Mouse (Mus musculus) forebrain, embryonic 16.5 days (tissue): ENCODE measurements around the gene Gm14496. TPM values are rescaled to one million over a fixed set of nuclear protein-coding genes. Genes with fewer than 3 reads are reported as not detected.
A peak's percentile ranks its signal among the peaks of the same experiment; 100 is the strongest.
"Not testable (repeated sequence)": the region's sequence is repeated elsewhere in the genome, so short reads cannot be mapped to it uniquely, and the experiment has no call there.

Source experiments
- ATAC-seq: fragments of 200-750 bp; cut with Nextera tagmentation; 2 replicates; pipeline ENCODE4 v1.8.0; 2017; ENCODE audit warnings: mild to moderate bottlenecking, moderate library complexity
- H3K27ac ChIP-seq: fragments of 300-500 bp; sonication (generic); 2 replicates; pipeline ENCODE4 v1.5.1; 2014; ENCODE audit warnings: low read length, control low read depth
- H3K27me3 ChIP-seq: fragments of 300-500 bp; sonication (generic); replicated peaks from 2 replicates; pipeline ENCODE4 v1.6.1; 2014; ENCODE audit warnings: low read length; ENCODE audit not compliant: control insufficient read depth, insufficient read depth
- H3K36me3 ChIP-seq: fragments of 300-500 bp; sonication (generic); 2 replicates; pipeline ENCODE4 v1.6.1; 2014; ENCODE audit not compliant: control insufficient read depth, insufficient read depth
- H3K4me1 ChIP-seq: fragments of 300-500 bp; sonication (generic); replicated peaks from 2 replicates; pipeline ENCODE4 v1.6.1; 2014; ENCODE audit warnings: low read length; ENCODE audit not compliant: control insufficient read depth, insufficient read depth
- H3K4me2 ChIP-seq: fragments of 300-500 bp; sonication (generic); 2 replicates; pipeline ENCODE4 v1.6.1; 2014; ENCODE audit warnings: mild to moderate bottlenecking, low read length, control low read depth
- H3K4me3 ChIP-seq: fragments of 300-500 bp; sonication (generic); replicated peaks from 2 replicates; pipeline ENCODE4 v1.5.1; 2014; ENCODE audit warnings: mild to moderate bottlenecking, low read length, control low read depth
- H3K9ac ChIP-seq: fragments of 300-500 bp; sonication (generic); replicated peaks from 2 replicates; pipeline ENCODE4 v1.6.1; 2014; ENCODE audit warnings: low read depth, low read length, control low read depth
- H3K9me3 ChIP-seq: fragments of 300-500 bp; sonication (generic); 2 replicates; pipeline ENCODE4 v1.6.1; 2016; ENCODE audit warnings: low read length; ENCODE audit not compliant: control insufficient read depth
- WGBS: fragments of 180-500 bp; shearing (Covaris S2); extraction: QIAGEN DNeasy Blood & Tissue Kit; methylation state at CpG from one replicate; pipeline ENCODE4 v1.1.7; 2014; 5-methylcytosine and 5-hydroxymethylcytosine counted together
- polyA plus RNA-seq: library from polyadenylated mRNA; unstranded; fragments of >200 nt; fragmentation: Nextera tagmentation; extraction: Ambion mirVana; gene quantifications from 2 replicates; pipeline ENCODE4 v1.2.1, GENCODE M21; 2015

The Gm14496 gene
- not detected in 2 replicates for polyA plus RNA-seq

GRCm38 (mm10) chr2:181990829-181991228 lies at the start of gene Gm14496:
Gene Gm14496 (plus strand): TSS chr2:181991129.
- H3K27ac ChIP-seq: no peak within 1 kb of the TSS
- no peaks in the 10 kb centered on the region for H3K9me3 ChIP-seq
- H3K36me3 ChIP-seq: no peaks in the 10 kb centered on the region
- WGBS: 76% methylated on average over 3 of the region's 3 CpGs
- no peak within 1 kb of the TSS for H3K4me3 ChIP-seq
- H3K9ac ChIP-seq: no peak within 1 kb of the TSS
- no peaks in the 10 kb centered on the region for H3K27me3 ChIP-seq
- H3K4me2 ChIP-seq: no peak within 1 kb of the TSS
- no peaks in the 10 kb centered on the region for H3K4me1 ChIP-seq
- no peak for ATAC-seq

DNA sequence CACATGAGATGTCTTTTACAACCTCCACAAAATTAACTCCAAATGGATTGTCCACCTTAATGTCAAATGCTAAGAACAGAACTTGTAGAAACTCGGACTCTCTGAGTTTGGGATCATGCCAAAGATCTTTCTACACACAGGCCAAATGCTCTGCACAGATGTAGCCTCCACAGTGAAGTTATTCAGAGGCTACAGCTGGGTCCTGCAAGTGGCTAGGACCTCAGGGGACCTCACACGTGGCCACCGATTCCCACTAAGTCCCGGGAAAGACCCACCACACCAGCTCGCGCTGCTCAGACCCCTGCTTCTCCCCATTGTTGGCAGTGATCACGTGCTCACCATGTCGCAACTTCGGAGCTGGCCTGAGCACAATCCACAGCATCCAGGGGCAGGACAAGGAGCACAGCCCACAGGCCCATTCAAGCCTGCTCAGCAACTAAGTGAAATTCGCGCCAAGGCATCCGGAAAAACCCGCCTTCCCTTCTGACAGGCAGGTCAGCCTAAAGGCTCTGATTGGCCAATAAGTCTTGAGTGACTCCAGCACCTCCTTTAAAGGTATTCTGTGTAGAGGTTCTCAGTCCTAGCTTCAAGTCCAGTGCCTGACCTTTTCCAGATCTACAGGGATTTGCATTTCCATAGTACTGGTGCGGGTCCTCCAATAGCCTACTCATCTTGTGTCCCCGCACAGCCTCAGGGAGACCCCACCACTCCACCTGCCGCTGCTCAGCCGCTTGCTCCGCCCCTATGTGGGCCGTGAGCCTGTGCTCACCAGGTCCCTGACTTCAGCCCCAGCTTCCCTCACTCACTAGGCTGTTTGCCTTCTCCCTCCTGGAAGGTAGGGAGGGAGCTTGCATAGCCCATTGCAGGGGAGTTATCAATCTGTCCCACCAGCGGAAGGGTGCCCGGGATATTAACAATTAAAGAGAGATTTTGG lies 37.9 kb upstream of the Gm14496 start:
- not testable (repeated sequence) for H3K4me1 ChIP-seq, H3K9ac ChIP-seq, H3K27me3 ChIP-seq, H3K9me3 ChIP-seq, H3K27ac ChIP-seq, H3K36me3 ChIP-seq
- WGBS: 15% methylated on average over 21 of the region's 21 CpGs
- ATAC-seq: 0 out of 2 replicates have a peak, but pooled peaks have one; percentile 40
- H3K4me2 ChIP-seq: peak overlapping the region; percentile 50
- peak overlapping the region; percentile 28 for H3K4me3 ChIP-seq

DNA sequence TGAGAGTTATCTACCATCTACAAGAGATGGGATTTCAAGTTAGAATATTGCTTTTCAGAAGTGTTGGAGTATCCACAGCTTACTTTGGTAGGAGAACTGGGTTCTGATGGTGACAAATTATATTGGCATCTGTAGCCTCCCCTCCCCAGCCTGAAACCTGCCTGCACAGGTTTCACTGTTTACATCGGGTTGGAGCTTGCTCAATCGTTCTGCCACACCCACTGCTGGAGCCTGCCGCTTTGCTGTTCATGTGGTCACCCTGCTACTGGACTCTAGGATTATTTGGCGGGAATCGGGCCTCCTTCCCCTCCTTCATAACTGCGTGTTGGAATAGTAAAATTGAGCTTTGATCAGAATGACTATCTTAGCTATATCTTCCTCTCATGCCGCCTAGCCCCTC lies 22.5 kb upstream of the Gm14496 start:
- H3K27me3 ChIP-seq: no peaks in the 10 kb centered on the region

DNA sequence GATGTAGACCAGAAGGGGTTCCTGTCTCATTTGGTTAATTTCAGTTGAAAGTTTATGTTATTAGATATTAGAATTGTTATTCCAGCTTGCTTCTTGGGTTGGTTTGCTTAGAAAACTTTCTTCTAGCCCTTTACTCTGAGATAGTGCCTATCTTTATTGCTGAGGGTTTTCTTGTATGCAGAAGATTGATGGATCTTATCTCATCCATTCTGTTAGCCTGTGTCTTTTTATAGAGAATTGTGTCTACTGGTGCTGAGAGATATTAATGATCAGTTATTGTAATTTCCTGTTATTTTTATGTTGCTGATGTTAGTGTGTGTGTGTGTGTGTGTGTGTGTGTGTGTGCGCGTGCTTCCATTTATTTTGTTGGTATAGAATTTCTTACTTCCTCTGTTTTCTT lies 21.7 kb upstream of the Gm14496 start:
- no peak overlapping the region for H3K4me3 ChIP-seq
- H3K9ac ChIP-seq: no peak overlapping the region
- H3K36me3 ChIP-seq: no peaks in the 10 kb centered on the region
- no peaks in the 10 kb centered on the region for H3K9me3 ChIP-seq
- no peaks in the 10 kb centered on the region for H3K4me1 ChIP-seq
- no peak for ATAC-seq
- 89% methylated on average over 2 of the region's 2 CpGs for WGBS
- H3K27ac ChIP-seq: no peak overlapping the region
- no peaks in the 10 kb centered on the region for H3K27me3 ChIP-seq
- no peak overlapping the region for H3K4me2 ChIP-seq

More for the DNA sequence above, 22.5 kb upstream of the Gm14496 start:
- no peak overlapping the region for H3K27ac ChIP-seq
- no peak overlapping the region for H3K9ac ChIP-seq
- H3K9me3 ChIP-seq: no peaks in the 10 kb centered on the region
- no peaks in the 10 kb centered on the region for H3K4me1 ChIP-seq
- no peak for ATAC-seq
- H3K4me2 ChIP-seq: no peak overlapping the region
- H3K4me3 ChIP-seq: no peak overlapping the region
- no peaks in the 10 kb centered on the region for H3K36me3 ChIP-seq
- 74% methylated on average over 7 of the region's 7 CpGs for WGBS

DNA sequence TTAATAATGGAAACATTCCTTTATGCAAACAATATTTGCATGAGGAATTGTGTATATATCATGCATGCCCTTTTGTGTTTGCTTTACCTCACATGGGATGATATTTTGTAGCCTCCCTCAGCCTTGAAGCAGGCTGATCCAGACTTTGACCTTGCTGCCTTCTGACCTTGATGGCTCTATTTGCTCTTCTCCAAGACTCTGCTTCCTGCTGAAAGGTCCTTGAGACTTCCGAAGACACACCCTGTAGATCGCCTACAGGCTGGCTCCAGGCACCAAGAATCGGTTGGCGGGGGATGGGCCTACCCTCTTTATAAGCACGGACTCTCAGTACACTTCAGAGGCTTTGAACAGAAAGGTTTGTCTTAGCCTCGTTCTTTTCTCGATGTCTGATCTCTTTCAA lies 9.0 kb upstream of the Gm14496 start:
- 76% methylated on average over 7 of the region's 7 CpGs for WGBS
- H3K4me2 ChIP-seq, H3K9me3 ChIP-seq, H3K4me1 ChIP-seq, ATAC-seq, H3K27me3 ChIP-seq, H3K36me3 ChIP-seq, H3K4me3 ChIP-seq, H3K9ac ChIP-seq, H3K27ac ChIP-seq: not testable (repeated sequence)

Other genes starting within 250 kb of the Gm14496 start
- gene Myt1, start 227.8 kb upstream of the Gm14496 start, polyA plus RNA-seq: 24.1 and 24.2 TPM in 2 replicates
- gene Pcmtd2, start 153.3 kb upstream of the Gm14496 start, polyA plus RNA-seq: 48.4 and 57.0 TPM in 2 replicates
- gene Polr3k, start 126.8 kb upstream of the Gm14496 start, polyA plus RNA-seq: 105 and 112 TPM in 2 replicates